Mouse (Mus musculus): ENCODE data around the gene Epb41l2.

DNA sequence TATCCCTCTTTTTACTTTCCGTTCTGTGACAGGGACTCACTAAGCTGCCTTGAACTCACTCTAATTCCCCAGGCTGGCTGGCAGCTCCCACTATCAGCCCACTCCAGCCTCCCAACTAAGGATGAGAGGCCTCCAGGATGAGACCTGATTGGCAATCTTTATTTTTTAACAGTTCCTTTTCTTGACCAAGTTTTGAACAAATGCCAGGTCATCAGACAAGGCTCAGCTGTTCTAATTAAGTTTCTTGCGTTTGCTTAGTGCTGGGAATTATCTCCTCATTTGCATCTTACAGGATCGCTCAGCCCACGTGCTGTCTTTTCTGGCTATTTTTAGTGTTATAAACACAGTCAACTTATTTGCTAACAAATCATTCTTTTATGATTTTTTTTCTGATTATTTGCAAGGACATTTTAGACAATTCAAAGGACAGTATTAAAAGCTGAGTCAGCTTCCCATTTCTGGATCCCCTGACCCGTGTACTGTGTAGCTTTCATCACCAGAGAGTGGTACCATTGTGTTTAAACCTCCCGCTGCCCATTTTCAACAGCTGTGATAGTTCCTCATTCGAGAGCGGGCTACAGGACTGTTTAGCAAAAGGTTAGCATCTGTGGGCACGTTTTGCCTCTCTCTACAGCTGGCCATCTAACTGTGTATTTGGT, 47.9 kb upstream of the Epb41l2 start:
- TF ChIP-seq CTCF (IDR thresholded peaks at IDR 0.05; ENCODE audit: low read depth, low read length) (no peak), POLR2A (IDR thresholded peaks at IDR 0.05; ENCODE audit: insufficient read depth, low read length) (no peak)

Data from ES-Bruce4 (cell line).